Mouse (Mus musculus) embryonic fibroblast, embryonic 13.5 days (primary cell): ENCODE measurements around the gene Snx19. TPM values are rescaled to one million over a fixed set of nuclear protein-coding genes. Genes with fewer than 3 reads are reported as not detected.

Source experiments
- H3K27ac ChIP-seq: 2 replicates; pipeline ENCODE4 v1.5.1; 2012; ENCODE audit warnings: low read length, control low read depth, inconsistent platforms; ENCODE audit not compliant: insufficient read depth
- H3K4me1 ChIP-seq: 2 replicates; pipeline ENCODE4 v1.6.1; 2011; ENCODE audit warnings: low read length; ENCODE audit not compliant: control insufficient read depth, insufficient read depth
- H3K4me3 ChIP-seq: 2 replicates; pipeline ENCODE4 v1.5.1; 2011; ENCODE audit warnings: mild to moderate bottlenecking, control low read depth, low read length; ENCODE audit not compliant: insufficient read depth
- CTCF ChIP-seq: IDR thresholded peaks from 2 replicates; pipeline ENCODE4 v1.5.1; 2011; ENCODE audit warnings: mild to moderate bottlenecking, control low read depth, low read length, moderate library complexity, borderline replicate concordance; ENCODE audit not compliant: insufficient read depth
- POLR2A ChIP-seq: IDR thresholded peaks from 2 replicates; pipeline ENCODE4 v1.6.1; 2011; ENCODE audit warnings: low read depth, mild to moderate bottlenecking, control low read depth, low read length, moderate library complexity
- polyA plus RNA-seq: library from polyadenylated mRNA; stranded (reverse); fragments of >200 nt; gene quantifications from 2 replicates; pipeline ENCODE4 v1.2.4, GENCODE M21; 2011; ENCODE audit warnings: low read depth; ENCODE audit not compliant: missing spikeins, insufficient read length

The Snx19 gene
- 23.3 and 30.0 TPM in 2 replicates for polyA plus RNA-seq

GRCm38 (mm10) chr9:30426882-30427632, at the start of gene Snx19:
Gene Snx19 (plus strand): TSS chr9:30427108.
- peak; percentile 84 for TF ChIP-seq POLR2A
- TF ChIP-seq CTCF, result peak; percentile 98
- H3K4me1 ChIP-seq, result 0 out of 2 replicates have a peak, but pooled peaks cover 3% of the 10 kb centered on the region
- no peak within 1 kb of the TSS for H3K27ac ChIP-seq
- peak within 1 kb of the TSS; percentile 82 for H3K4me3 ChIP-seq

DNA sequence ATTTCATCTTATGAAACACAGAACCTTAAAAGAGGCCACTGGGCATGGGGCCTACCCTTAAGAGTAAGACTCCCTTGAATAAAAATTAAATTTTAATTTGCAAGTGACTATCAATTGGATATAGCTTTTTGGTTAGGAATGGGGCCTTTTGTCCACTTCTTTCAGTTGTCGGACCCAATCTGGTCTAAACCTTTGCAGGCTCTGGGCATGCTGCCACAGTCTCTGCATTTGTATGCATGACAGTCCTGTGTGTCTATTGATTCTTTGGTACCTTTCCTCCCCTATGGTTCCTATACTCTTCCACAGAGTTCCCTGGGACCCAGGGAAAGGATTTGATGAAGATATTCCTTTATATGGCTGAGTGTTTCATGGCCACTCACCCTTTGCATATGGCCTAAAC, 26.1 kb upstream of the Snx19 start:
- Histone ChIP-seq H3K4me3 (no peak overlapping the region), H3K4me1 (no peaks in the 10 kb centered on the region), H3K27ac (no peak overlapping the region)
- no peak for TF ChIP-seq POLR2A
- TF ChIP-seq CTCF, result no peak

DNA sequence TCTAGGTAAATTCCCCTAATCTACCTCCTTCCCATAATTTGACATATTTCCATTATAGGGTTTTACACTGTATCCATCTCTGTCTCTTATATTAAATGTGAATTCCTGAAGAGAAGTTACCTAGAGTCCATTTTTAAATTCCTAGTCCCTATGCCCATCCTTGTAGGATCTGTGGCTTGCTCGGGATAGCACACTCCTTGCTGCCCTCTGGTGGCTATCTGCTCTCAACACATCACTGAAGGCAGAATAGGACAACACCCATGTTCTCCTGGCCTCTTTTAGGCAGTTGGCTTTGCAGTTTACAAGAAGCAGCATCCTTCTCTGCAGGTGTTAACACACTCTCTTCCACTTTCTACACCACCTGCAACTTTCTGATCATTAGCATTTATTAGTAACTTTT, 4.0 kb upstream of the Snx19 start:
- H3K4me1 ChIP-seq, result no peaks in the 10 kb centered on the region
- no peak overlapping the region for H3K4me3 ChIP-seq
- H3K27ac ChIP-seq, result no peak overlapping the region
- no peak for TF ChIP-seq POLR2A
- peak; percentile 75; the same call in 1 of the 2 replicates for TF ChIP-seq CTCF

DNA sequence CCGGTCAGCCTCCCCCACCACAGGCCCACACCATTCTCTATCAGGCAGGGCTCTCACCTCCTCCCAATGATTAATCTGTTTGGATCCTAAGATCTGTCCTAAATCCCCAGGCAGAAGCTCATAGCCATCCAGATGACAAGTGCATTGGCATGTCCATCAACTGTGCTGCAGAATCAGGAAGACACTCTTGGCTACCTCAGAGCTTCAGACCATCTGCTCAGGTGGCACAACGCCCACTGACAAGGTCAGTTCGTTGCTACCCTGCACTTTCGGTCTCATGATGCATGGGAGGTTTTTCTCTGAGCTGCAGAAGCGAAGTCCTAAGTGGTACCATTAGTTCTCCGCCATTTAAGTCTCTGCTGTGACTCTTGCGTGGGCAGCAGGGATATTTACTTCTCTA, 1.7 kb upstream of the Snx19 start:
- H3K4me3 ChIP-seq, result no peak overlapping the region
- no peak overlapping the region for H3K27ac ChIP-seq
- no peak for TF ChIP-seq POLR2A
- TF ChIP-seq CTCF, result no peak
- H3K4me1 ChIP-seq, result 0 out of 2 replicates have a peak, but pooled peaks cover 3% of the 10 kb centered on the region

DNA sequence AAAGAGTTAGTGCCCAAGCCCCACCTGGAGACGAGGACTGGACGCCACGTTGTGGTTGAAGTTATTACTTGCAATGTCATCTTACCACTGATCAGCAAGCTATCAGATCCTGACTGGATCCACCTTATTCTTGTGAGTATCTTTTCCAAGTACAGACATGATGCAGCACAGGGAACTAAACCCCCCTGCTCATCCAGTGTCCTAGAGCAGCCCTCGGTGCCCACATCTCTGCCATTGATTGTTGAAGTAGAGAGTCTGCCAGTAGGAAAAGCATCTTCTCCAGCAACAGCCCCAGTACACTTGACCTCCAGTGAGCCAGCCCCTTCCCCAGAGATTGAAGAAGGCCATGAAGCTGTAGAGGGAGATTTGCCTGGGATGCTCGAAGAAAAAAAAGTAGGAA, 1.3 kb downstream of the Snx19 start:
- no peak overlapping the region for H3K4me3 ChIP-seq
- H3K27ac ChIP-seq, result no peak overlapping the region
- TF ChIP-seq CTCF (no peak), POLR2A (no peak)
- 0 out of 2 replicates have a peak, but pooled peaks cover 3% of the 10 kb centered on the region for H3K4me1 ChIP-seq

- TF ChIP-seq POLR2A (no peak), CTCF (no peak)
- Histone ChIP-seq H3K4me3 (no peak overlapping the region), H3K27ac (no peak overlapping the region), H3K4me1 (0 out of 2 replicates have a peak, but pooled peaks cover 3% of the 10 kb centered on the region)
Observed at GRCm38 (mm10) chr9:30430447-30430846, 3.5 kb downstream of the Snx19 start.

DNA sequence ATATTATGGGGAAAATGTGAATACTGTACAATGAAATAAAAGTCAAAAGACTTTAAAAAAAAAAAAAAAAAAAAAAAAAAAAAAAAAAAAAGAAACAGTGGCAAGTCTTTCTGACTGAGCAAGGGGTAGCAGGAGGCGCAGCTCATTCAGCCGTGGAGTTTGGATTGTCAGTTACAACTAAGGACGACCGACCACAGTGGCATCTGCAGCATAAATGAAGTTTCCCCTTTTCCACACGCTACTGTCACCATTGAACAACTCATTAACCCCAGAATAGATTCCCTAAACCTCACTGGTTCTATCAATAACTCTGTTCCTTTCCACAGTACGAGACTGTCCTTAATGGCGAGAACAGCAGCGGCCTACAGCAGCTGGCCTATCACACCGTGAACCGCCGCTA, 5.0 kb downstream of the Snx19 start:
- Histone ChIP-seq H3K27ac (no peak overlapping the region), H3K4me1 (0 out of 2 replicates have a peak, but pooled peaks cover 3% of the 10 kb centered on the region), H3K4me3 (no peak overlapping the region)
- no peak for TF ChIP-seq POLR2A
- no peak for TF ChIP-seq CTCF

- no peak for TF ChIP-seq POLR2A
- TF ChIP-seq CTCF, result no peak
- H3K27ac ChIP-seq, result no peak overlapping the region
- H3K4me1 ChIP-seq, result no peaks in the 10 kb centered on the region
- no peak overlapping the region for H3K4me3 ChIP-seq
Observed at GRCm38 (mm10) chr9:30433914-30434313, 7.0 kb downstream of the Snx19 start.

GRCm38 (mm10) chr9:30435902-30436585, 9.1 kb downstream of the Snx19 start:
- Histone ChIP-seq H3K27ac (no peak overlapping the region), H3K4me1 (no peaks in the 10 kb centered on the region), H3K4me3 (no peak overlapping the region)
- no peak for TF ChIP-seq POLR2A

DNA sequence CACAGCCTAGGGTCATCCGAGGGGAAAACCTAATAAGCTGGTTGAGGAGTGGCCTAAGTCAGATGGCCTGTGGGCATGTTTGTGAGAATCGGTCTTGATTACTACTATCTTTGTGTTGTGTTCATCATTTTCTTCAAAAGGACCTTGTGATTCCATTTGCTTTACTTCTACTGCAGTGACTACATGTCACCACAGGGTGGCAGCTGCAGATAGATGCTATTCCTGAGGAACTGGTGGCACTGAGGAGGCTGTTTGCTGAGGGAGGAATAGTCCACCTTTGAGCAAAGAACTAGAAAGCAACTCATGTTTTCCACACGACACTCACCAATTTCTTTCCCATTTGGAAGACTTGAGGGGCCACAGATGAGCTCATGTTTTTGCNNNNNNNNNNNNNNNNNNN, 11.6 kb downstream of the Snx19 start:
- TF ChIP-seq CTCF (peak; percentile 47; the same call in 1 of the 2 replicates), POLR2A (no peak)
- Histone ChIP-seq H3K4me3 (no peak overlapping the region), H3K27ac (no peak overlapping the region), H3K4me1 (no peaks in the 10 kb centered on the region)
